Mouse (Mus musculus): ENCODE results near the gene Tril. TPM values are rescaled to one million over a fixed set of nuclear protein-coding genes. Genes with fewer than 3 reads are reported as not detected.

The Tril gene
- polyA plus RNA-seq, 1 experiment from 2014 or later = 34.4 TPM

DNA sequence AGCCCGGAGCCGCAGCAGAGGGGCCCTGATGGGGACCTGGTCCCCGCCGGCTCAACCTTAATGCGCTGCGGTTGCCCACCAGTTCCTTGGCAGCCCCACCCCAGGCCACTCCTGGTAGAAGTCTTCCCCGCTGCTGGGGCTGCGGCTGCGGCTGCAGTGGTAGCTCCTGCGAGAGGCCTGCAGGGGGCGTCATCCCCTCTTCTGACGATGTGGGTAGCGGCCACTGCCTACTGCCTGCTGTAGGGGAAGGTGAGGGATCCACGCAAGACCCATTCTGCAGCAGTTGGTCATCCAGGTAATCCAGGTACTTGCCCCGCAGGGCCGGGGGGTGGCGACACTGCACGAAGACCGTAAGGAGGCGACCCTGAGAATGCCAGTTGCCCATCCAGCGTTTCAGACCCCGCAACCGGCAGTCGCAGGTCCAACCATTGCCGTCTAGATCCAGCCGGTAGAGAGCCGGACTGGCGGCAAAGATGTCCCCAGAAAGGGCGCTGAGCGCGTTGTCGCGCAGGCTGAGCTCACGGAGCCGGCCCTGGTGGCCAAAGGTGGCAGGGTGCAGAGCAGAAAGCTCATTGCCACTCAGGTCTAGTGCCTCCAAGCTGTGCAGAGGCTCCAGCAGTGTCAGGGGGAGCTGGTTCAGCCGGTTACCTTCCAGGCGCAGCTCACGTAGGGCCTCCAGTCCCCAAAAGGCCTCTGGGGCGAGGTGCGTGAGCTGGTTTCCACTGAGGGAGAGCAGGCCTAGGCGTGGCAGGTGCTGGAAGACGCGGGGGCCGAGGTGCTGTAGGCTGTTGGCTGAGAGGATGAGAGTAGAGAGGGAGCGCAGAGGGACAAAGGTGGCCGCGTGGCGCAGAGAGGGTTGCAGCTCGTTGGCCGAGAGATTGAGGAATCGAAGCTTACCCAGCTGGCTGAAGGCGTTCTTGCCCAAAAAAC is 1.6 kb downstream of the Tril start:
- Histone ChIP-seq H3K9ac (replicated peaks) (peak overlapping the region; percentile 57), H3K9me3 (no peaks in the 10 kb centered on the region), H3K4me1 (peaks cover 36% of the 10 kb centered on the region), H3K4me2 (replicated peaks) (peak overlapping the region; percentile 91), H3K36me3 (no peaks in the 10 kb centered on the region), H3K27ac (replicated peaks) (no peak overlapping the region), H3K27me3 (peaks cover 69% of the 10 kb centered on the region), H3K4me3 (peak overlapping the region; percentile 57)
- 4% methylated on average over 52 of the region's 52 CpGs for WGBS
- 0 out of 2 replicates have a peak, but pooled peaks have one; percentile 1 for ATAC-seq (ENCODE audit: low FRiP score, low read depth)

DNA sequence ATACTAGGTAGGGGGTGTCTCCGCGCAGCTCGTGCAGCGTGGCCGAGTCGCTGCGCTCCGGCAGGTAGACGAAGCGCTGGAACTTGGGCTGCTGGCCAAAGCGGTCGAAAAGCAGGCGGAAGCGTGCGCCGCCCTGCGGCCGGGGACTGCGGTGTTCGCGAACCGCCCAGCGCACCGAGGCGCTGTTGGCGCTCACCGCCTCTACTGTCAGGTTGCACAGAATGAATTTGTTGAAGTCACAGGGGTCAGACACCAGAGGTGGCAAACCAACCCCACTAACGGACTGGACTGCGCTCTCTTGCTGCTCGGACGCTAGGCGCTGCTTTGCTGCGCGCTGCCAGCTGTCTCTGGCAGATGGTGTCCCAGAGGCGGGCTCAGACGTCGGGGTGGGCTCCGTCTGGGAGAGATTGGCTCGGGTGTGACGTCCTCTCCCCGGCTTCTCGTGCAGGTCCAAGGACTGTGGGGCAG is 2.3 kb downstream of the Tril start:
- H3K9me3 ChIP-seq = no peaks in the 10 kb centered on the region
- ATAC-seq (ENCODE audit: low FRiP score, low read depth) = peak; percentile 64
- peak overlapping the region; percentile 49; the same call in 1 of the 2 replicates for H3K9ac ChIP-seq (replicated peaks)
- no peaks in the 10 kb centered on the region for H3K36me3 ChIP-seq
- H3K4me1 ChIP-seq = peaks cover 36% of the 10 kb centered on the region
- peaks cover 67% of the 10 kb centered on the region for H3K27me3 ChIP-seq
- peak overlapping the region; percentile 91 for H3K4me2 ChIP-seq (replicated peaks)
- H3K27ac ChIP-seq (replicated peaks) = no peak overlapping the region
- WGBS = 1% methylated on average over 41 of the region's 42 CpGs
- peak overlapping the region; percentile 57 for H3K4me3 ChIP-seq

DNA sequence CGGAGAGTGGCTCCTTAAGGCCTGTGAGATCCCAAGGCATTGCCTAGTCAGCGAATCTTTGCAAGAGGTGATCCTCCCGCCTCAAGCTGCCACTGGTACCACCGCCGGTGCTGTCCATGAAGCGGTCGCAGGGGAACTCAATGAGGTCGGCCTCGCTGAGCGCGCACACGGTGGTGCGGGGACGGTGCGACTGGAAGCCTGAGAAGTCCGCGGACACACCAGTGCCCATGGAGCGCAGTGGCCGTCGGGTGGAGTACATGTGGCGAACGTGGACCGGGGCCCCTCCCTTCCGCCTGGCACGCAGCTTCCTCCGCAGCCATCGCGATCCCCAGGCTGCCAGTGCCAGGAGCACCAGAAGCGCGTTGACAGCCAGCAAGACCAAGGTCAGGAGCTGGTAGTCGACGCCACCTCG is 2.9 kb downstream of the Tril start:
- Histone ChIP-seq H3K4me1 (peaks cover 36% of the 10 kb centered on the region), H3K36me3 (no peaks in the 10 kb centered on the region), H3K9me3 (no peaks in the 10 kb centered on the region), H3K9ac (replicated peaks) (peak overlapping the region; percentile 49; the same call in 1 of the 2 replicates), H3K4me2 (replicated peaks) (peak overlapping the region; percentile 91), H3K27ac (replicated peaks) (no peak overlapping the region), H3K27me3 (peaks cover 65% of the 10 kb centered on the region), H3K4me3 (peak overlapping the region; percentile 57)
- 18% methylated on average over 33 of the region's 33 CpGs for WGBS
- ATAC-seq (ENCODE audit: low FRiP score, low read depth) = no peak

DNA sequence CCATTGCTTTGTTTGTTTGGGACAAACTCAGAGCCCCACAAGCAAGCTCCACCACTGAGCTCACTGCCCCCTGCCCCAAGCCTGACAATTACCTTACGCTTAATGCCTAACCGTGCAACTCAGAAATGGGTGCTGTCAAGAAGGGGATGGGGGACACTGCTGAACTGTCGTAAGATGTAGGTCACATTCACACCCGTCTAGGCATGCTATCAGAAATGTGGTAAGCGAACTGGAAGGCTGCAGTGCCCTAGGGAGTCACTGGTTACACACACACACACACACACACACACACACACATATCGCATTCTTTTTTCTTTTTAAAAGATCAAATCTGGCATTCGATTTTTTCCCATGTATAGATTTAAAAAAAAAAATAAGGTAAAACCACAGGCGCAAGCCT is 4.0 kb downstream of the Tril start:
- Histone ChIP-seq H3K27ac (replicated peaks) (no peak overlapping the region), H3K4me2 (replicated peaks) (no peak overlapping the region), H3K4me3 (no peak overlapping the region), H3K4me1 (peaks cover 35% of the 10 kb centered on the region), H3K9ac (replicated peaks) (no peak overlapping the region), H3K9me3 (no peaks in the 10 kb centered on the region), H3K27me3 (peaks cover 54% of the 10 kb centered on the region), H3K36me3 (no peaks in the 10 kb centered on the region)
- ATAC-seq (ENCODE audit: low FRiP score, low read depth) = no peak
- WGBS = 82% methylated on average over 8 of the region's 8 CpGs

DNA sequence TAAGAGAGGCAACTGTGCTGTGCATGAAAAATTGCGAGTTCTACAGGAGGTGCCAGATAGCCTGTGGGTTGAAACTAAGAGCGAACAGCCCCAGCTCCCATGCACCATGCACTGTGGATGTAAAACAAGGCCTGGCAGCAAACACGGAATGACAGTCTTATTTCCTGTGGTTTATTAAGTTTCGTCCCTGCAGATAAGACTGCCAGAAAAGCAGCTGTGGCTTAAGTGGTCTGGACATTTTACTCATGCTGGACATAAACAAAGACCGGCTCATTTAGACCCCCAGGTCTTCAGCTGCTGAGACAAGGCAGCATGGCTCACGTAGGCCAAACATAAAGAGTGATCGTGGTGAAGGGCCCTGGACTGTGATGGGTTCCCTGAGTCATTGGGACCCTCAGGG is 4.9 kb downstream of the Tril start:
- ATAC-seq (ENCODE audit: low FRiP score, low read depth) = no peak
- H3K4me2 ChIP-seq (replicated peaks) = no peak overlapping the region
- H3K4me1 ChIP-seq = peaks cover 25% of the 10 kb centered on the region
- WGBS = 80% methylated on average over 7 of the region's 7 CpGs
- H3K27me3 ChIP-seq = peaks cover 47% of the 10 kb centered on the region
- H3K27ac ChIP-seq (replicated peaks) = no peak overlapping the region
- no peaks in the 10 kb centered on the region for H3K9me3 ChIP-seq
- H3K36me3 ChIP-seq = no peaks in the 10 kb centered on the region
- H3K9ac ChIP-seq (replicated peaks) = no peak overlapping the region
- no peak overlapping the region for H3K4me3 ChIP-seq

DNA sequence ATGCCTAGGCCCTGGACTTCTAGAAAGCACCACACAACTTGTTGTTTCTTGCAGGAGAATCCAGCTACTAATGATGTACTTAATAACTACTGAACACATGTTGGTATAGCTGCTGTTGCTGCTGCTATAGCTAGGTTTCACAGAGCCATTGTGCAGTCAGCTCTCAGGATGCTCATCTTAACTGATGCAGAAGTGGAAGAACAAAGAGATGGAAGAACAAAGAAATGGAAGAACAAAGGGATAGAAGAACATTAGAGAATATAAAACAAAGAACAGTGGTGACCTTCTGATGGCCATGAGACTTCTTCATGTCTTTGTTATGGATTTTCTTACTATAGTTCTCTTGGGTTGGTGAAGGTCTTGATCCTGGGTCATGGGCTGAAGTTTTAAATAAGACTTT is 6.4 kb downstream of the Tril start:
- Histone ChIP-seq H3K4me1 (peaks cover 16% of the 10 kb centered on the region), H3K9ac (replicated peaks) (no peak overlapping the region), H3K4me3 (no peak overlapping the region), H3K27ac (replicated peaks) (no peak overlapping the region), H3K9me3 (no peaks in the 10 kb centered on the region), H3K4me2 (replicated peaks) (no peak overlapping the region), H3K36me3 (no peaks in the 10 kb centered on the region), H3K27me3 (peaks cover 33% of the 10 kb centered on the region)
- ATAC-seq (ENCODE audit: low FRiP score, low read depth) = no peak

DNA sequence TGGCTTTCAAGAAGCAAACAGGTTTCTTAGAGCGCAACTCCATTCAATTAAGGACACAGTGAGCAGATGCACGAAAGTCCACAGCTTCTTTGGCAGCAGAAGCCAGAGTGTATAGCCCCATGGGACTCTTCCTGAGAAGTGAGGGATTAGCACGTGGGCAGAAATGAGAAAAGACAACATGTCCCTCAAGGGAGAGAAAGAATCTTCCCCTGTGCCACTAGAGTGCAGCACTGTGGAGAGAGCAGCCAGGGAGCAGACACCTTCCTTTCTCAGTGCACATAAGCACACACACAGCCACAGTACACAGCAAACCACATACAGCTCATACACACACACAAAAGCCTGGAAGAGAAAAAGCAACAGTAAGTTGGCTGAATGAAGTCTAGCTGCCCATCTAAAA is 8.4 kb downstream of the Tril start:
- Histone ChIP-seq H3K4me1 (no peaks in the 10 kb centered on the region), H3K4me2 (replicated peaks) (no peak overlapping the region), H3K36me3 (no peaks in the 10 kb centered on the region), H3K27ac (replicated peaks) (no peak overlapping the region), H3K9ac (replicated peaks) (no peak overlapping the region), H3K9me3 (no peaks in the 10 kb centered on the region), H3K4me3 (no peak overlapping the region), H3K27me3 (peaks cover 16% of the 10 kb centered on the region)
- 53% methylated on average over 3 of the region's 3 CpGs for WGBS
- no peak for ATAC-seq (ENCODE audit: low FRiP score, low read depth)

DNA sequence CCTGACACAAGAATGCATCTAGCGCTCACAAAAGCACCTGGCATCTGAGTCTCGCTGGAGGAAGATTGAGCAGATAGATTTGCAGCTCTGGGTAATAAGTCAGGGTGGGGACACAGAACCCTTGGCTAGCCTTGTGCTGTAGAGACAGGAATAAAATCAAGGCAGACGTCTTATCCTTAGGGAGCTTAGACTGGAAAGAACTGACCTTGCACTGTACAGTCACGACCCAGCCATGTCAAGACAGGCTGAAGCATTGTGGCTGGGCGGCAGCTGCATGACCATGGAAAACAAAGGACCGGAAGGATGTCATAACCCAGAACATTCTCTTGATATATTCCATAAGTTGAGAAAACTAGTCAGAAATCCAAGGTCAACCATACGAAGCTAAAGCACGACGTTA is 11.8 kb downstream of the Tril start:
- ATAC-seq (ENCODE audit: low FRiP score, low read depth) = no peak
- H3K9me3 ChIP-seq = no peaks in the 10 kb centered on the region
- H3K27ac ChIP-seq (replicated peaks) = no peak overlapping the region
- no peak overlapping the region for H3K4me2 ChIP-seq (replicated peaks)
- no peaks in the 10 kb centered on the region for H3K36me3 ChIP-seq
- H3K4me1 ChIP-seq = no peaks in the 10 kb centered on the region
- no peak overlapping the region for H3K9ac ChIP-seq (replicated peaks)
- H3K4me3 ChIP-seq = no peak overlapping the region
- 0 out of 2 replicates have a peak, but pooled peaks cover 3% of the 10 kb centered on the region for H3K27me3 ChIP-seq
- 85% methylated on average over 9 of the region's 9 CpGs for WGBS

DNA sequence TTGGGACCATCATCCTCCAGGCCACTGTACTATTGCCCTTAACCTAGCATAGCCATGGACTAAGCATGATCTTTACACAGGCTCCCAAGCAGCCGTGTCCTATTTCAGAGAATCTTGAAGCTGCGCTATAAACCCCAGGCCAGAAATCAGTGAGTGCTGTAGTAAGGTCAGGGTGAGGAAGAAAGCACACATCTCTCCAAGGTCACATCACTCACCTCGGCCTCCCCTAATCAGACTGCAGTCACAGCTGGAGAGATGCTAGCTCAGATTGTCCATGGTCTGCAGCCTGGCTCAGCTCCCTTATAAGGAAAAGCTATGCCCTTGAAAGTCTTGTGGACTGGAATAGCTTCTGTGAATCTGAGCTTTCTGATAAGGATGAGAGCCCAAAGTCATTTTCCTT is 13.4 kb downstream of the Tril start:
- H3K9ac ChIP-seq (replicated peaks) = no peak overlapping the region
- no peak overlapping the region for H3K4me3 ChIP-seq
- no peak for ATAC-seq (ENCODE audit: low FRiP score, low read depth)
- no peaks in the 10 kb centered on the region for H3K9me3 ChIP-seq
- no peak overlapping the region for H3K27ac ChIP-seq (replicated peaks)
- 84% methylated on average over 3 of the region's 3 CpGs for WGBS
- H3K4me2 ChIP-seq (replicated peaks) = no peak overlapping the region
- H3K27me3 ChIP-seq = 0 out of 2 replicates have a peak, but pooled peaks cover 3% of the 10 kb centered on the region
- no peaks in the 10 kb centered on the region for H3K36me3 ChIP-seq
- no peaks in the 10 kb centered on the region for H3K4me1 ChIP-seq

DNA sequence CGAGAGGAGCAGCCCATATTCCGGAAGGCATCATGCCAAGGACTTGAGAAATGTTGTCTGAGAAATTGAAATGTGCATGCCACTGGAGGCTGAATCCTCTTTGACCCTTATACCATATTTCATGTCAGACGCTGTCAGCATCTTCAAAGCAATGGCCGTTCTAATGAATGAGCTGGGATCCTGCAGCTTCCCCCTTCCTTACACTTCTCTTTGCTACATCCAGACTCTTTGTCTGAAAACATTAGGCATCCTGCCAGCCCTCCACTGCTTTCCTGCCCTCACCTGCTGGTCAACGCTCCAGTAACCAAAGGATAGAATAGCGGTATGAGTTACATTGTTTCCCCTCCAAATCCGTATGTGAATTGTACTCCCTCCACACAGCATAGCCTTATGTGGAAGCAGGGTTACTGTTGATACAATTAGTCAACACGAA is 14.0 kb downstream of the Tril start:
- no peaks in the 10 kb centered on the region for H3K9me3 ChIP-seq
- H3K4me1 ChIP-seq = no peaks in the 10 kb centered on the region
- no peak overlapping the region for H3K27ac ChIP-seq (replicated peaks)
- H3K36me3 ChIP-seq = no peaks in the 10 kb centered on the region
- H3K4me3 ChIP-seq = no peak overlapping the region
- ATAC-seq (ENCODE audit: low FRiP score, low read depth) = no peak
- H3K9ac ChIP-seq (replicated peaks) = no peak overlapping the region
- WGBS = 65% methylated on average over 8 of the region's 8 CpGs
- H3K27me3 ChIP-seq = 0 out of 2 replicates have a peak, but pooled peaks cover 7% of the 10 kb centered on the region
- H3K4me2 ChIP-seq (replicated peaks) = no peak overlapping the region

DNA sequence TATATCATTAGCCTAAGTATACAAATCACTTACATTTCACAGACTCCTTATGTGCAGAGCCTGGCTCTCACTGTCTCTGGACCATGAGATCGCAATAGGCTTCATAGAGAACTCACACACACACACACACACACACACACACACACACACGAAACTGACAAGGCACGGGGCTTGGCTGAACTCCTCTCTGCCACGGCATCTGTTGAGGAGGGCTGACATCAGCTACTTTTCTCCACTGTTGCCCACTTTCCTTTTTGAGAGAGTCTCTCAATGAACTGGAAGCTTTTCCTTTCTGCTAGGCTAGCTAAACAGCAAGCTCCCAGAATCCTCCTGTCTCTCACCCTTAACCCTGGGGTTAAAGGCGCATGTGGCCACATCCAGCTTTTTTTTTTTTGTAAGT is 14.6 kb downstream of the Tril start:
- Histone ChIP-seq H3K27ac (replicated peaks) (no peak overlapping the region), H3K4me1 (no peaks in the 10 kb centered on the region), H3K4me2 (replicated peaks) (no peak overlapping the region), H3K9ac (replicated peaks) (no peak overlapping the region), H3K9me3 (no peaks in the 10 kb centered on the region), H3K36me3 (no peaks in the 10 kb centered on the region), H3K4me3 (no peak overlapping the region), H3K27me3 (0 out of 2 replicates have a peak, but pooled peaks cover 8% of the 10 kb centered on the region)
- ATAC-seq (ENCODE audit: low FRiP score, low read depth) = no peak
- WGBS = 90% methylated on average over 5 of the region's 5 CpGs

DNA sequence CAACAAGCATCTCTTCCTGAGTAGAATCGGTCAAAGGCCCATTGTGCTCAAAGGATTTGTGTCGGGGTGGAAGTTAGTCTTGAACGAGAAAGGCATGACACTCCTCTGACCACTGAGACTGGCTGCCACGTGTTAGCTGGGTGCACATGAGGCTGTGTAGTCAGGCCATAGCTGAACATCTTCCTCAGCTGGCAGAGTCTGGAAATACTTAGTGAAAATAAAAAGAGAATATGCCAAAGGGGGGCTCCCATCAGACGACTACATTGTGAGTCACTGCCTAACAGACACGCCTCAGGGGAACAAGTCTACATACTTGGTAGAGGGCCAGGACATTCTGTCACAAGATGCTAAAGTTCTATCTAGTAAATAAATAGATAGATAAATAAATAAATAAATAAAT is 16.5 kb downstream of the Tril start:
- no peak overlapping the region for H3K4me2 ChIP-seq (replicated peaks)
- no peak overlapping the region for H3K27ac ChIP-seq (replicated peaks)
- H3K4me3 ChIP-seq = no peak overlapping the region
- 83% methylated on average over 6 of the region's 6 CpGs for WGBS
- H3K27me3 ChIP-seq = 0 out of 2 replicates have a peak, but pooled peaks cover 10% of the 10 kb centered on the region
- H3K9me3 ChIP-seq = no peaks in the 10 kb centered on the region
- no peaks in the 10 kb centered on the region for H3K36me3 ChIP-seq
- no peaks in the 10 kb centered on the region for H3K4me1 ChIP-seq
- H3K9ac ChIP-seq (replicated peaks) = no peak overlapping the region
- no peak for ATAC-seq (ENCODE audit: low FRiP score, low read depth)
